Mouse (Mus musculus) gastrocnemius, postnatal 4 days (tissue): ENCODE results near the gene Speer2. TPM values are rescaled to one million over a fixed set of nuclear protein-coding genes. Genes with fewer than 3 reads are reported as not detected.

Experiments used
- DNase-seq, 2 experiments: peaks; one replicate each; pipeline ENCODE4 v3.0.0; 2021 to 2022; ENCODE audit warnings: low spot score in 2 of 2, mixed read lengths in 2 of 2
- long read RNA-seq, 2 experiments: library from polyadenylated mRNA; stranded (forward); transcript quantifications; one replicate each; pipeline ENCODE4 v2.0.0; 2021
- total RNA-seq, 2 experiments: library from RNA; stranded (reverse); gene quantifications; 2 replicates each; pipeline ENCODE4 v1.2.3; 2021

The Speer2 gene
- total RNA-seq, result not detected
- long read RNA-seq, experiment 1, result 0 reads
- long read RNA-seq, experiment 2, result 0 reads

- DNase-seq, result no peak
These were observed at the start of gene Speer2 for GRCm38 (mm10) chr16:69863644-69864043. TSS of gene Speer2 (minus strand) at chr16:69863744.

GRCm38 (mm10) chr16:69904303-69904702 is 40.8 kb upstream of the Speer2 start:
- DNase-seq, result no peak

GRCm38 (mm10) chr16:69880712-69881111 is 17.2 kb upstream of the Speer2 start:
- DNase-seq, result no peak

GRCm38 (mm10) chr16:69836628-69837027 is 26.9 kb downstream of the Speer2 start:
- DNase-seq, result no peak

- no peak for DNase-seq
These were observed 49.9 kb downstream of the Speer2 start for GRCm38 (mm10) chr16:69813652-69814051.
